Mouse (Mus musculus): ENCODE measurements around the gene Bmf.

The Bmf gene

GRCm38 (mm10) chr2:118545242-118546103, 4.0 kb downstream of the Bmf start:
- DNase-seq (ENCODE audit: low read depth, low spot score): no peak

DNA sequence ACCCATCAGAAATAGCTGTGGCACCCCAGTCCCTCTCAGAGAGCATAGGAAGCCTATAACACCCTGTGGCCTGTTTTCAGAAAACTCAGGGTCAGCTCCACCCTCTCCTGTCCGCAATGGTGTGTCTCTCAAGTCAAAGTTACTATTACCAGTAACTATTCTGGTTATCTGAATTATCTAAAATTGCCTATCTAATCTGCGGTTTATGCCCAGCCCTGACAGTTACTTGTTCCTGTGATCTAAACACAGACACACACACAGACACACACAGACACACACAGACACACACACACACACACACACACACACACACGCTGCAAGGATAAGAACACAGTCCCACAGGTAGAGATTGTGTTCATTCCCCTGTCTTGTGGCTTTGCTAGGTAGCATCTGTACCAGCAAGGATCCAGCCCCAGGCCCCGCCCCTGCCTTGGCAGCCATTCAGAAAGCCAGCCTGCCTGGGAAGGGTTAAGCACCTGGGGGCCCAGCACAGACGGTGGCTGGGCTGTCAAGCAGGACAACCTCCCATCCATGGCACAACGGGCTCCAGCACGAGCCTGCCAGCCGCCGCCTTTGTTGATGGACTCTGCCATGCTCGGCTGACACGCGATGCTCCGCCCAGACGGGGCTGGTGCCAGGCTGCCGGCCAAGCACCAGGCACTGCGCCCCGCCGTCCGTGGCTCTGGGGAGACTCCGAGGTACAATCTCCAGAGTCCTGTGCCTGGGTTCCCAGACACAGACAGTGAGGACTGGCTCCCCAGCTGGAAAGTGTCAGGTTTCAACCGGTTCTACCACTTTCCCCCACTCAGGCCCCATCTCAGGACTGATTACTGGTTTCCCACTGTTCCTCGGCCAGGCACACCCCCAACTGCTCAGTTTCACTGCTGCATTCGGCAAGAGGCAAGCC, 5.3 kb downstream of the Bmf start:
- no peak for DNase-seq (ENCODE audit: low read depth, low spot score)

DNA sequence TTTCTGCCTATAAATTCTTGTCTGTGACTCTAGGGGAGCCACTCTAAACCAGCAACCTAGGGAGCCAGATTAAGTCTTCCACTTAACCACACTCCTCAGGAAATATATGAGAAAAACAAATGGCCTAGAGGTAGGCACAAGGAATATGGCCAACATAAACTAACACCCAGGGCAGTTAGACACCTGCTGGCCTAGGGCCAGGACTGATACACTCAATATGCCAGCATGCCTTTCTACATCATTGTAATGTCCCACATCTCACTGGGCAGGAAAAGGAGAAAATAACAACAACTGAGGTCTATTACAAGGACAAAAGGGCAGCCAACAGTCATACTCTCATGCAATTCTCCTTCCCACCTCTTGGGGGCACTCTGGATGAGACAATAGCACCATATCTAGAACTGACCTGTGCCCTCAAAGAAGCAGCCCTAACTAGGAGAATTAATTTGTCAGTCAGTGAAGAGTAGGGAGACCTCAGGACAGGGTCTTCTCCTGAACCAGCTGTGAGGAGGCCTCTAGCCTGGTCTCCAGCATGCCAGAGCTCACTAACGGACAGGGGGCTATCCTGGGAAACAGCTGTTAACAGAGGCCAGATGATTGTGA, 6.4 kb downstream of the Bmf start:
- no peak for DNase-seq (ENCODE audit: low read depth, low spot score)

GRCm38 (mm10) chr2:118541716-118542115, 7.8 kb downstream of the Bmf start:
- no peak for DNase-seq (ENCODE audit: low read depth, low spot score)

DNA sequence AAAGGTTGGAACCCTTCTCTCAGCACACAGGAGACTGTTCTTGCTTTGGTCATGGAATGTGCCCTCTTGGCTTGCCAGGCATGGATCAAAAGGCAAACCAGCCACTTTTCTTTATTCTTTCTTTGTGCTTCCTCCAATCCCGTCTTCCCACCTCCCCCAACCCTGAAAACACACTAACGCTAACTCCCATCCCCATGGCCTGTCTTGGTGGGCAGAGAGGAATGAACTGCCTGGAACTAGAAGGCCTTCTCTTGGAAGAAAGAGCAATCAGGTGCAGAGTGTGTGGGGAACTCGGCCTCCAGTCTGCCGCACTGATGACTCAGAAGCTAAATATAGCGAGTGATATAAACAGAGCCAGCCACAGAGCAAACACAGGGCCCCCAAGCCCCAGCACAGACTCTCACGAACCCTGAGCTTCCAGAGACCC, 8.8 kb downstream of the Bmf start:
- no peak for DNase-seq (ENCODE audit: low read depth, low spot score)

GRCm38 (mm10) chr2:118539881-118540516, 9.5 kb downstream of the Bmf start:
- DNase-seq (ENCODE audit: low read depth, low spot score): no peak

GRCm38 (mm10) chr2:118539040-118539439, 10.4 kb downstream of the Bmf start:
- DNase-seq (ENCODE audit: low read depth, low spot score): no peak

DNA sequence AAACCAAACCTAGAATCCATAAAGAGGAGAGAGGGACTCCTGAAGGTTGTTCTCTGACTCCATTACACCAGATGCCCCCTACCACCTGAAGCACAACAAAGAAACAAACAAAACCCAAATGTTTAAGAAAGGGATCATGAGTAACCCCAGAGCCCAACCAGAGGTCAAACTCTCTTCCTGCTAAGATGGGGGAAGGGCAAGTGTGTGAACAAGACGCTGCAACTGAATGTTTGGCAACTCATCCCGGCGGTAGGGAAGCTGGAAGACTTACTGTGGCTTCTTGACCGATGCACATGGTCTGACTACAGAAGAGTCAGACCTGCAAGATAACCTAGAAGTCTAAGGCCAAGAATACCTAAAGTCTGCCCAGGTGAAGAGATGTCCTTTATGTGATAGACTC, 12.3 kb downstream of the Bmf start:
- no peak for DNase-seq (ENCODE audit: low read depth, low spot score)

DNA sequence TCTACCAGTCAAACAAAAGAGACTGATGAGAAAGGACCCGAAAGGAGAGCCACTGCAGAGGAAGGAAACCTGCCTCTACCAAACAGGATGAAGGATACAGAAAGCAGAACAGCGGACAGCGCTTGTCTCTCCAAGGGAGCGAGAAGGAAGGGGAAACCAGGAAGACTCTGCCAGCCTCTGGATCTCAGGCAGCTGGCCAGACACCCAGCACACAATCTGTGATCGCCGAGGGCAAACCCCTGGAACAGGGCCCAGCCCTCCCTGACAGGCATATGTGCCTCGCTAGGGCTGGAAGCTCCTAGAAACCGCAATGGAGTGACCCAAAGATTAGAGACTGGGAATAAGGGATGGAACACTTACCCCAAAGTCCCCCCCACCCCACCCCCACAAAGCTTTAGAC, 12.9 kb downstream of the Bmf start:
- DNase-seq (ENCODE audit: low read depth, low spot score): no peak

- no peak for DNase-seq (ENCODE audit: low read depth, low spot score)
Observed at GRCm38 (mm10) chr2:118536111-118536510, 13.4 kb downstream of the Bmf start.

GRCm38 (mm10) chr2:118533969-118534368, 15.5 kb downstream of the Bmf start:
- DNase-seq (ENCODE audit: low read depth, low spot score): no peak

DNA sequence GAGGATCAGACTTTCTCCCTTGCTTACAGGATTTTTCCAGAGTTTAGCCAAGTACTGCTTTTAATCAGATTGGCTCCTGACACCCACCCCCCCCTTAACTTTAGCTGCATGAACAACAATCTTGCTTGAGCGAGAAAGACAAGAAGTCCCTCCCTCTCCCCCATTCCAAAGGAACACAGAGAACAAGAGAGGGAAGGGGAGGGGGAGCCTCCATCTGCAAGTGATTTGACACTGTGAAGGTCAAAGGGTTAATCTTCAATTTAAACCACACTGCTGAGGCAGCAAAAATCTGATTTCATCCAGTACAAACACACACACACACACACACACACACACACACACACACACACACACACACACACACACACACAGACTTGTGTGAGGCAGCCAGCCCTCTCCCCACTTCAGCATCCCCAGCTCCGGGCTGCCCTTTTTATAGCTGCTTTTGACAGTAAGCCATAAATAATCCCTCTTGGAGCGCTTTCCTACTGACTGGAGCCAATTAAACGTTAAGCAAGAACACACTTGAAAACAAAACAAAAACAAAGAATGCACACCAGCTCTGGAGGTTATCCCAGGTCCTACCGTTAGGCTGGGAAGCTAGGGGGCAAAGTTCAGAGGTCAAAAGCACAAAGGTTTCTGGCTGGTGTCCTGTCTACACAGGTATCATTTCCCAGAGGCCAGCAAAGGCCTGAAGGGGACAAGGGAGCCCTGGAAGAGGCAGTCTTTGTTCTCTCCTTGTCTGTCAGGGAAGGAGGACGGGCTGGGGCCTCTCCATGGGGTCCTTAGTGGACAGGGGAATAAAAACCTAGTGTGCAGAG, 16.4 kb downstream of the Bmf start:
- DNase-seq (ENCODE audit: low read depth, low spot score): no peak

- DNase-seq (ENCODE audit: low read depth, low spot score): no peak
Observed at GRCm38 (mm10) chr2:118532401-118532800, 17.1 kb downstream of the Bmf start.

DNA sequence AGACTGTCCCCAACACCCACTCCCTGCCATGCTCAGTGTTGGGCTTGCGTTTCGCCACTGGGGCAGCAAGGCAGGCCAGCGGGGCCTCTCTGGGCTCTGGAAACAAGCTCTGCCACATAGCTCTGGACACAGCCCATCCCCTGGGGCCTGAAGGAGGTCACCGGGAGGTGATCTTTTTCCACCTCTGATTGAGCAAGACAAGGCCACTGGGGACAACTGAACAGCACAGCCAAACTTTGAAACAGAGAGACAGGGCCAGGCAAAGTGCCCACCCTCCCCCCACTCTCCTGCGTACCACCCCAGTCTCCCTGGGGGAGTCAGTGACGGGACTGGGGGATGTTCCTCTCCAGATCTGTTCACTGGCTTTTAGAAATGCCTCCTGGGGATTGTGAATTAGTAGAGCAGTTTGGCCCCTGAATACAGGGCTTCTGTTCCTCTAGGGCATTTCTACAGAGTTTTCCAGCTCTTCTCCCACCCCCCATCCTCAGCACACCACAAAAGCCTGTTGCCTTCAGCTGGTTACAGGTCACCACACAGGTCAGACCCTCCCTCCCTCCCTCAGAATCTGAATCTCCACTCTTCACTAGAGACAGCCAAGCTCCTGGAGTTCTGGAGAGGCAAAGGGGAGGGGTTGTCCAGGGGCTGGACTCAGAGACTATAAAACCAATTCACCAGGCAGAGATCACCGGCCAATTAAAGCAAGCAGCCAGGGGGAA, 19.9 kb downstream of the Bmf start:
- DNase-seq (ENCODE audit: low read depth, low spot score): no peak

GRCm38 (mm10) chr2:118526545-118526944, 22.9 kb downstream of the Bmf start:
- DNase-seq (ENCODE audit: low read depth, low spot score): no peak

DNA sequence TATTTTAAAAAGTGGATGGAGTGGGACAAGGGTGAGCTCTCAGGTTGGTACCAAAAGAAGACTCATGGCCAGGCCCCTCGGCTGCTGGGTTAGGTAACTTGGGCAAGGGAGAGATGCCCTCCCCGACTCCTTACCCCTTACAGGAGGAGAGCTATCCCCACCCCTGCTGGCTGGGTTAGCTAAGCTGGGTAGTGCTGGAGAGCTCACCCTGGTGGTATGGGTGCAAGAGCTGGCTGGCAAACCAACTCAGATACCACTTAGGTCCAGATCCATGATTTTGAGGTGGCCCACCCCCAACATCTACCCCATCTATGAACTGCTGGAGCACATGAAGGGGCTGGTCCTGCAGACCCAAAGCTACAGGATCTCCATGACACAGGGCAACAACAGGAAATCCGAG, 24.7 kb downstream of the Bmf start:
- no peak for DNase-seq (ENCODE audit: low read depth, low spot score)

- DNase-seq (ENCODE audit: low read depth, low spot score): no peak
Observed at GRCm38 (mm10) chr2:118523163-118523730, 26.2 kb downstream of the Bmf start.

- DNase-seq (ENCODE audit: low read depth, low spot score): no peak
Observed at GRCm38 (mm10) chr2:118522265-118522664, 27.2 kb downstream of the Bmf start.

DNA sequence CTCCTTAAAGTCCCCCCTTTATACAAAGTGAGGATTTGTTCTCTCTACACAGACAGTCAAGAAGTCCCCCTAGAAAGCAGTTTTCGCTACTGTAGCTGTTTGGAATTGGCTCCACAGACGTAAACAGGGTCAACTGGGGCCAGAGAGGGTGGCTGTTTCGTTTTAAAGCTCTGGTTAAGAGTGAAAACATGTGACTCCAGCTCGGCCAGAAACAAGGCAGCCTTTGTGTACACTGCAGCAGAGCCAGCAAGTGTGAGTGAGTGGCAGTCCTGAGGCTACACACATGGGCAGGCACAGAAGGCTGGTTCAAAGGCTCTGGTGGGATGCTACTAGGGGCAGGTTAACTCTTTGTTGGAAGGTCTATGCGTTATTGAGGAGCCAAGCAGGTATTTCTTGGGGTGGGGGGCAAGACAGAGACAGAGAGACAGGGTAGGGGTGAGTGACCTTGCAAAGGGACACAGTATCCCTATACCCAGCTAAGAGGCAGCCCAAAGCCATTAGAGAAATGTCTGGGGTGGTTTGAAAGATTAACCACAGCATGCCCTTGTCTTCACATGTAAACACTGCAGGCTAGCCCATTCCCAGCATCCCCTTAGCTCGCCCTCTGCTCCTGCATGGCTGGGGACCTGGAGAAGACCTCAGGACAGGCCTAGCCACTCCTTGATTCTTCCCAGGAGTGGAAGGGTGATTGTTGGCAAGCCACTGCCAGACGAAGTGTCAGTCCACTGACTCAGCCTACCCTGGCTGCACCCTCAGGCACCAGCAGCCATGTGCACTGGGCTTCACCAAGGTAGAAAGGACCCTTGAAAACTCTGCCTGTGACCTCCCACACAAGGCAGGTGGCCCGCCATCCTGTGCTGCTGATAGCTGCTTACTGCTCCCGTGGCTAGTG, 29.2 kb downstream of the Bmf start:
- no peak for DNase-seq (ENCODE audit: low read depth, low spot score)
